Mouse (Mus musculus) heart, embryonic 11.5 days (tissue): Measurements from ENCODE around the gene Nolc1. TPM values are rescaled to one million over a fixed set of nuclear protein-coding genes. Genes with fewer than 3 reads are reported as not detected.

Experiments
- ATAC-seq: fragments of 200-750 bp; cut with Nextera tagmentation; replicated peaks from 2 replicates; pipeline ENCODE4 v1.8.0; 2017; ENCODE audit warnings: moderate library complexity; ENCODE audit not compliant: insufficient number of reproducible peaks, low FRiP score, low TSS enrichment
- H3K27ac ChIP-seq: fragments of 300-500 bp; sonication (generic); 2 replicates; pipeline ENCODE4 v1.5.1; 2014; ENCODE audit warnings: mild to moderate bottlenecking, low read depth, low read length
- H3K27me3 ChIP-seq: fragments of 300-500 bp; sonication (generic); 2 replicates; pipeline ENCODE4 v1.6.1; 2014; ENCODE audit warnings: mild to moderate bottlenecking, low read length, mixed read lengths; ENCODE audit not compliant: control insufficient read depth, insufficient read depth
- H3K36me3 ChIP-seq: fragments of 300-500 bp; sonication (generic); 2 replicates; pipeline ENCODE4 v1.6.1; 2014; ENCODE audit warnings: mild to moderate bottlenecking, low read length, moderate library complexity, mixed read lengths; ENCODE audit not compliant: control insufficient read depth, insufficient read depth
- H3K4me1 ChIP-seq: fragments of 300-500 bp; sonication (generic); 2 replicates; pipeline ENCODE4 v1.6.1; 2014; ENCODE audit warnings: low read length; ENCODE audit not compliant: control insufficient read depth, insufficient read depth
- H3K4me2 ChIP-seq: fragments of 300-500 bp; sonication (generic); 2 replicates; pipeline ENCODE4 v1.6.1; 2014; ENCODE audit warnings: mild to moderate bottlenecking, moderate library complexity
- H3K4me3 ChIP-seq: fragments of 300-500 bp; sonication (generic); 2 replicates; pipeline ENCODE4 v1.5.1; 2014; ENCODE audit warnings: low read depth, low read length
- H3K9ac ChIP-seq: fragments of 300-500 bp; sonication (generic); 2 replicates; pipeline ENCODE4 v1.6.1; 2014; ENCODE audit warnings: mild to moderate bottlenecking, low read depth, low read length, moderate library complexity
- H3K9me3 ChIP-seq: fragments of 300-500 bp; sonication (generic); replicated peaks from 2 replicates; pipeline ENCODE4 v1.6.1; 2016; ENCODE audit warnings: low read length; ENCODE audit not compliant: control insufficient read depth
- WGBS: fragments of 180-500 bp; shearing (Covaris S2); extraction: QIAGEN DNeasy Blood & Tissue Kit; methylation state at CpG from one replicate; pipeline ENCODE4 v1.1.7; 2014; ENCODE audit not compliant: insufficient replicate concordance; 5-methylcytosine and 5-hydroxymethylcytosine counted together
- polyA plus RNA-seq: library from polyadenylated mRNA; unstranded; fragments of >200 nt; fragmentation: Nextera tagmentation; extraction: Ambion mirVana; gene quantifications from 2 replicates; pipeline ENCODE4 v1.2.1, GENCODE M21; 2014

The Nolc1 gene
- polyA plus RNA-seq, 1 experiment from 2014 or later: 65.4 TPM

GRCm38 (mm10) chr19:46045696-46046311 is 29.9 kb upstream of the Nolc1 start:
- peak overlapping the region; percentile 96 for H3K4me3 ChIP-seq
- H3K27ac ChIP-seq: peak overlapping the region; percentile 98
- peak overlapping the region; percentile 96 for H3K9ac ChIP-seq
- peaks cover 47% of the 10 kb centered on the region for H3K4me1 ChIP-seq
- ATAC-seq: peak; percentile 23
- no peaks in the 10 kb centered on the region for H3K27me3 ChIP-seq
- peak overlapping the region; percentile 84 for H3K4me2 ChIP-seq
- no peaks in the 10 kb centered on the region for H3K36me3 ChIP-seq
- no peaks in the 10 kb centered on the region for H3K9me3 ChIP-seq
- WGBS: 0% methylated on average over 7 of the region's 7 CpGs

- peak overlapping the region; percentile 98; the same call in 1 of the 2 replicates for H3K27ac ChIP-seq
- H3K4me2 ChIP-seq: peak overlapping the region; percentile 84
- H3K4me3 ChIP-seq: no peak overlapping the region
- no peaks in the 10 kb centered on the region for H3K27me3 ChIP-seq
- no peaks in the 10 kb centered on the region for H3K36me3 ChIP-seq
- no peaks in the 10 kb centered on the region for H3K9me3 ChIP-seq
- H3K4me1 ChIP-seq: peaks cover 39% of the 10 kb centered on the region
- under 1% methylated on average over 10 of the region's 10 CpGs for WGBS
- ATAC-seq: no peak
- no peak overlapping the region for H3K9ac ChIP-seq
Measured at GRCm38 (mm10) chr19:46046621-46047025, 29.0 kb upstream of the Nolc1 start.

- 62% methylated on average over 2 of the region's 2 CpGs for WGBS
- no peak overlapping the region for H3K4me2 ChIP-seq
- no peak overlapping the region for H3K9ac ChIP-seq
- no peak overlapping the region for H3K4me3 ChIP-seq
- peaks cover 31% of the 10 kb centered on the region for H3K4me1 ChIP-seq
- ATAC-seq: no peak
- no peaks in the 10 kb centered on the region for H3K9me3 ChIP-seq
- H3K27ac ChIP-seq: no peak overlapping the region
- no peaks in the 10 kb centered on the region for H3K27me3 ChIP-seq
- no peaks in the 10 kb centered on the region for H3K36me3 ChIP-seq
Measured at GRCm38 (mm10) chr19:46047426-46047825, 28.2 kb upstream of the Nolc1 start.

GRCm38 (mm10) chr19:46049129-46049528 is 26.5 kb upstream of the Nolc1 start:
- 57% methylated on average over 4 of the region's 4 CpGs for WGBS

GRCm38 (mm10) chr19:46050462-46050861 is 25.2 kb upstream of the Nolc1 start:
- no peak overlapping the region for H3K4me3 ChIP-seq
- H3K9ac ChIP-seq: no peak overlapping the region
- peaks cover 14% of the 10 kb centered on the region for H3K4me1 ChIP-seq
- no peak overlapping the region for H3K4me2 ChIP-seq
- H3K27me3 ChIP-seq: no peaks in the 10 kb centered on the region
- WGBS: 55% methylated on average over 2 of the region's 2 CpGs
- H3K27ac ChIP-seq: no peak overlapping the region
- H3K9me3 ChIP-seq: no peaks in the 10 kb centered on the region
- ATAC-seq: no peak
- H3K36me3 ChIP-seq: no peaks in the 10 kb centered on the region

More at GRCm38 (mm10) chr19:46049129-46049528, 26.5 kb upstream of the Nolc1 start:
- no peak for ATAC-seq
- H3K4me1 ChIP-seq: peaks cover 14% of the 10 kb centered on the region
- H3K4me2 ChIP-seq: no peak overlapping the region
- no peaks in the 10 kb centered on the region for H3K36me3 ChIP-seq
- H3K9me3 ChIP-seq: no peaks in the 10 kb centered on the region
- H3K4me3 ChIP-seq: no peak overlapping the region
- H3K27ac ChIP-seq: no peak overlapping the region
- H3K9ac ChIP-seq: no peak overlapping the region
- no peaks in the 10 kb centered on the region for H3K27me3 ChIP-seq

GRCm38 (mm10) chr19:46055752-46056387 is 19.8 kb upstream of the Nolc1 start:
- H3K36me3 ChIP-seq: no peaks in the 10 kb centered on the region
- 3% methylated on average over 11 of the region's 11 CpGs for WGBS
- H3K27ac ChIP-seq: peak overlapping the region; percentile 96; the same call in 1 of the 2 replicates
- no peaks in the 10 kb centered on the region for H3K27me3 ChIP-seq
- H3K9me3 ChIP-seq: no peaks in the 10 kb centered on the region
- H3K4me1 ChIP-seq: peaks cover 7% of the 10 kb centered on the region
- H3K9ac ChIP-seq: peak overlapping the region; percentile 94
- H3K4me2 ChIP-seq: peak overlapping the region; percentile 87
- peak; percentile 64 for ATAC-seq
- H3K4me3 ChIP-seq: peak overlapping the region; percentile 85

- H3K9me3 ChIP-seq: no peaks in the 10 kb centered on the region
- H3K27ac ChIP-seq: peak overlapping the region; percentile 96
- H3K4me3 ChIP-seq: peak overlapping the region; percentile 85
- H3K9ac ChIP-seq: peak overlapping the region; percentile 94
- H3K4me2 ChIP-seq: peak overlapping the region; percentile 87
- peak; percentile 94 for ATAC-seq
- 0% methylated on average over 52 of the region's 52 CpGs for WGBS
- H3K36me3 ChIP-seq: no peaks in the 10 kb centered on the region
- peaks cover 7% of the 10 kb centered on the region for H3K4me1 ChIP-seq
- no peaks in the 10 kb centered on the region for H3K27me3 ChIP-seq
Measured at GRCm38 (mm10) chr19:46056388-46056946, 19.2 kb upstream of the Nolc1 start.

- Histone ChIP-seq H3K4me3 (peak overlapping the region; percentile 85), H3K9me3 (no peaks in the 10 kb centered on the region), H3K27ac (peak overlapping the region; percentile 96), H3K27me3 (no peaks in the 10 kb centered on the region), H3K36me3 (peaks cover 4% of the 10 kb centered on the region), H3K9ac (peak overlapping the region; percentile 94), H3K4me1 (peaks cover 7% of the 10 kb centered on the region), H3K4me2 (peak overlapping the region; percentile 87)
- peak; percentile 72 for ATAC-seq
- under 1% methylated on average over 39 of the region's 42 CpGs for WGBS
Measured at GRCm38 (mm10) chr19:46056947-46057607, 18.6 kb upstream of the Nolc1 start.
